Mouse (Mus musculus) heart, adult 2 months (tissue): ENCODE measurements around the gene Rab11a. TPM values are rescaled to one million over a fixed set of nuclear protein-coding genes. Genes with fewer than 3 reads are reported as not detected.
"Not testable (repeated sequence)": the region's sequence is repeated elsewhere in the genome, so short reads cannot be mapped to it uniquely, and the experiment has no call there.

Experiments
- DNase-seq, 2 experiments: peaks; one replicate each; pipeline ENCODE4 v3.0.0; 2021
- H3K27ac ChIP-seq: fragments of 200-600 bp; 2 replicates; pipeline ENCODE4 v1.8.1; 2022
- H3K27me3 ChIP-seq: fragments of 200-500 bp; 2 replicates; pipeline ENCODE4 v1.6.1; 2012; ENCODE audit warnings: mild to moderate bottlenecking, low read length, inconsistent platforms, mixed read lengths; ENCODE audit not compliant: control insufficient read depth, insufficient read depth
- H3K36me3 ChIP-seq: fragments of 200-500 bp; 2 replicates; pipeline ENCODE4 v1.6.1; 2012; ENCODE audit warnings: low read length, inconsistent platforms; ENCODE audit not compliant: control insufficient read depth, insufficient read depth
- H3K4me1 ChIP-seq: fragments of 200-500 bp; 2 replicates; pipeline ENCODE4 v1.6.1; 2011; ENCODE audit warnings: low read length; ENCODE audit not compliant: control insufficient read depth, insufficient read depth
- H3K4me3 ChIP-seq: fragments of 200-600 bp; 2 replicates; pipeline ENCODE4 v1.8.1; 2022
- H3K79me2 ChIP-seq: fragments of 200-500 bp; replicated peaks from 2 replicates; pipeline ENCODE4 v1.6.1; 2012; ENCODE audit warnings: mild to moderate bottlenecking, inconsistent platforms, low read length, moderate library complexity, mixed read lengths; ENCODE audit not compliant: control insufficient read depth, insufficient read depth
- H3K9ac ChIP-seq: fragments of 200-500 bp; 2 replicates; pipeline ENCODE4 v1.6.1; 2012; ENCODE audit warnings: low read depth, mild to moderate bottlenecking, control low read depth, inconsistent platforms, low read length, mixed read lengths
- CTCF ChIP-seq: fragments of 200-600 bp; IDR thresholded peaks from 2 replicates; pipeline ENCODE4 v1.8.1; 2022; ENCODE audit warnings: antibody characterized with exemption, mild to moderate bottlenecking, moderate library complexity
- EP300 ChIP-seq: fragments of 200-500 bp; IDR thresholded peaks from 2 replicates; pipeline ENCODE4 v1.6.1; 2011; ENCODE audit warnings: low read depth, low read length, control low read depth; ENCODE audit not compliant: insufficient read depth
- POLR2A ChIP-seq: fragments of 200-500 bp; IDR thresholded peaks from 2 replicates; pipeline ENCODE4 v1.6.1; 2011; ENCODE audit warnings: mild to moderate bottlenecking, low read depth, low read length, control low read depth; ENCODE audit not compliant: insufficient read depth
- WGBS: fragments of 180-500 bp; shearing (Covaris S2); methylation state at CpG from one replicate; pipeline ENCODE4 v1.1.7; 2018; 5-methylcytosine and 5-hydroxymethylcytosine counted together
- intact Hi-C: fragments of 180-260 bp; cut with DNase I; formaldehyde crosslinking; loops from one replicate; pipeline ENCODE4 v1.15.1; 2025
- polyA plus RNA-seq: library from polyadenylated mRNA; depleted of rRNA; stranded (reverse); fragments of >200 nt; gene quantifications from 2 replicates; pipeline ENCODE4 v1.2.3, GENCODE M21; 2012
- total RNA-seq, 2 experiments: library from RNA; stranded (reverse); gene quantifications; 2 replicates each; pipeline ENCODE4 v1.2.3; 2021

Gene Rab11a
- total and polyA plus RNA-seq, 3 experiments: 79.0 to 162 (median 154) TPM

DNA sequence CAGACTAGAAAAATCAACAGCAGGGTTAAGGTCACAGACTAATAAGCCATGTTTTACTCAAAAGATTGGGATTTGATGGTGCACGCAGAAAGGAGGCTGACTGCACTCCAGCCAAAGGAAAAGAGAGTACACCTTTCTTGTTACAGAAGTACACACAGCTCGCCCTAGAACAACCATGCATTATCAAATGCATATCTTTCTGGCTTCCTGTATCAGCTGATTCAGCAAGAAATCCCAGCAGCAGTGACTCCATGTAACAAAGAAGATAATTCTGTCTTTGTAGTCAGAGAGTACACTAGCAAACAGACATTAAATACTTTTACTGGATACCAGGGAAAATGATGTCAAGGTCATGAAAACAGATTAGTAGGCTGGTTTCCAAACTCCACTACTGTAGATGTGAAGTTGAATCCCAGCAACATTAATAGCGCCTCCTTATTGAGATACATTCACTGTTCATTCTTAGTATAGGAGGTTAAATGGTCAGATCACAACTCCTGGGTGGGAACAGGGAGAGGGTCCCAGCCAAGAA, 6.5 kb downstream of the Rab11a start:
- H3K27ac ChIP-seq: no peak overlapping the region

DNA sequence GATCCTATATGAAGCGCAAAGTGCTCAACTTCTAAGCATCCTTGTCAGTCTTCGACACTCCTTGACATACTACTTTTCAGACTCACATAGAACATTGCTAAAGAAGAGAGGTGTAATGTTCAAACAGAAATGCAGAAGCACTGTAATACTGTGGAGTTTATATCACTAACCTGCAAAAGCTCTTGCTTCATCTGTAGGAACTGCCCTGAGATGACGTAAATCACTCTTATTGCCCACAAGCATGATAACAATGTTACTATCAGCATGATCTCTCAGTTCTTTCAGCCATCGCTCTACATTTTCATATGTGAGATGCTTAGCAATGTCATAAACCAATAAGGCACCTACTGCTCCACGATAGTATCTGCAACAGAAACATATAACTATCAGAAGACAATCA, 11.1 kb downstream of the Rab11a start:
- intact Hi-C loops: no loop called here
- DNase-seq: no peak
- 93% methylated on average over 5 of the region's 5 CpGs for WGBS
- Histone ChIP-seq H3K79me2 (peaks cover 12% of the 10 kb centered on the region), H3K9ac (no peak overlapping the region), H3K27me3 (no peaks in the 10 kb centered on the region), H3K27ac (no peak overlapping the region), H3K4me1 (peaks cover 10% of the 10 kb centered on the region), H3K4me3 (no peak overlapping the region), H3K36me3 (peaks cover 45% of the 10 kb centered on the region)
- TF ChIP-seq CTCF (no peak), EP300 (no peak), POLR2A (no peak)

More for the DNA sequence above, 6.5 kb downstream of the Rab11a start:
- intact Hi-C loops: loop anchor here (10.0 kb wide), 1 partner anchor 464 kb away; the partner anchor contains the start of gene Parp16
- Histone ChIP-seq H3K4me3 (no peak overlapping the region), H3K27me3 (no peaks in the 10 kb centered on the region), H3K4me1 (peaks cover 15% of the 10 kb centered on the region), H3K9ac (no peak overlapping the region), H3K79me2 (peaks cover 14% of the 10 kb centered on the region), H3K36me3 (peaks cover 61% of the 10 kb centered on the region)
- WGBS: 32% methylated on average over 3 of the region's 3 CpGs
- DNase-seq: no peak
- no peak for TF ChIP-seq CTCF
- TF ChIP-seq EP300: no peak
- no peak for TF ChIP-seq POLR2A

DNA sequence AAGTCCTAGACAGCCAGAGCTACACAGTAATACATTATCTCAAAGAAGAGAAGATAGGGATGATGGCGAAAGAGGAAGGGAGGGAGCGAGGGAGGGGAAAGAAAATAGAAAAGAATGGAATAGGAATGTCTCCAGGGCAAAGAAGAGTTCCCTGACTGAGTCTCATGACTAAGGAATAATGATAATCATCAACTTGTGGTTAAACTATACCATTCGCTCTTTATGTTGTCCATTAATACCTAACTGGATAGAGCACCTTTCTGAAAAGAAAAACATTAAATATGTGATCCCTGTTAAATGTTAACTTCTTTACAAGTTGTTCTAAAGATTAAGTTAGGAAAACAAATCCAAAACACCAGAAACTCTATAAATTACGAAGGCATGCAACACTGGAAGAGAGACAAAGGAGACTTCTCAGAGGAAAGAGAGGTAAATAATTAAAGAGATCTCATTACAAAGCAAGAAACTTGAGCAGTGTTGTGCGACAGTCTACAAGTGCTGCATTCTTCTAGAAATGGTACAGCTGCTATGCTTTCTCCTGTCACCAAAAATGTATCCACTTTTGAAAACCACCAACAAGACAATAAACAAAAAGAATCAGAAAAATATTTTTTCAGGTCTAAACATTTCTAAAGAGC, 17.9 kb downstream of the Rab11a start:
- whole genome bisulfite sequencing: 72% methylated on average over 5 of the region's 5 CpGs
- Histone ChIP-seq H3K36me3 (peaks cover 31% of the 10 kb centered on the region), H3K4me3 (no peak overlapping the region), H3K9ac (no peak overlapping the region), H3K79me2 (no peaks in the 10 kb centered on the region), H3K27ac (no peak overlapping the region), H3K4me1 (no peaks in the 10 kb centered on the region; the same call in none of the 2 replicates), H3K27me3 (no peaks in the 10 kb centered on the region)
- no peak for DNase-seq
- intact Hi-C loops: no loop called here
- no peak for TF ChIP-seq POLR2A
- no peak for TF ChIP-seq EP300
- TF ChIP-seq CTCF: no peak

DNA sequence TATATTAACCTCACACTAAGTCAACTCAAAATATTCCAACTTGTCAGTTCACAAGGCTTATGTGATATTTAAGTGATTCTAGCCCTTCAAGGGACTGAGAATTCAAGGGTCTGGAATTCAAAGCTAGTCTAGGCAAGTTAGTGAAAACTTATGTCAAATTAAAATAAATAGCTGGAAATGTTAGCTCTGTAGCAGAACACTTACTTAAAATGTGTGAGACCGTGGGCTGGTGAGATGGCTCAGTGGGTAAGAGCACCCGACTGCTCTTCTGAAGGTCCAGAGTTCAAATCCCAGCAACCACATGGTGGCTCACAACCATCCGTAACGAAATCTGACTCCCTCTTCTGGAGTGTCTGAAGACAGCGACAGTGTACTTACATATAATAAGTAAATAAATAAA, 27.3 kb downstream of the Rab11a start:
- WGBS: 88% methylated on average over 5 of the region's 5 CpGs
- H3K4me1 ChIP-seq, H3K27me3 ChIP-seq, intact Hi-C loops, H3K4me3 ChIP-seq, H3K27ac ChIP-seq, H3K79me2 ChIP-seq, H3K9ac ChIP-seq, DNase-seq: not testable (repeated sequence)
- peaks cover 43% of the 10 kb centered on the region for H3K36me3 ChIP-seq

DNA sequence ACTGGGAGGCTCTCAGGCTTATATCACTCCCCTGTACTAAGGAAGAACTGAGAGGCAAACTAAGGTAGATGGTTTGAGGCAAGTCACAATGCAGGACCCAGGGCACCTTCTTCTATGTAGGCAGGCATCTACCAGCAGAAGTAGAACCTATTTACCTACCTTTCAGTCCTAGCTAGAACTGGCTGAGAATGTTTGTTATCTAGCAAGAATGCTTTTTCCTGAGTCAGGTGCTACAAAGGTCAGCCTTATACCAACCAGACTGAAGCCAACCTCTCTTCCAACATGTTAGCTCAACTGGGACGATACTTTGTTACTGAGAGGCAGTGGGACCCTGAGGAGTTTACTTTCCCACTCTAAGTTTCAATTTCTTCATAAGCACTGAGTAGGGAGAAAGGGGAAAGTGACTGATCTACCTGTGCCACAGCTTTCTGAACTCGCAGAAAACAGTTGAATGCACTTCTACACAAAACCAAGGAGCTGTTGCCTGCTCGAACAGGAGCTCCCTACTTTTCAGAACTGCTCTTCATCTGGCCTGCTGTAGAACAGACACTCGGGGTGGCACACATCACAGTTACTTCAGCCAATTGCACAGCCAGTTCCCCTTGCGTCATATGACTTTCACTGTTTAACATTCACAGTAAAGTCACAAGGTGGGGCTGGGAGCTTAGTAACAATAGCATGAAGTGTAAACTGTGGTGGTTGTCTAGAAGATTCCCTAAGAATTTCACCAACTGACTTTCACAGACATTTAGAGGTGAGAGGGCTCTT, 33.3 kb downstream of the Rab11a start:
- intact Hi-C loops: no loop called here
- TF ChIP-seq POLR2A: no peak
- TF ChIP-seq CTCF: no peak
- TF ChIP-seq EP300: no peak
- Histone ChIP-seq H3K4me3 (no peak overlapping the region), H3K4me1 (peaks cover 12% of the 10 kb centered on the region), H3K9ac (no peak overlapping the region), H3K27me3 (no peaks in the 10 kb centered on the region), H3K36me3 (peaks cover 55% of the 10 kb centered on the region), H3K79me2 (no peaks in the 10 kb centered on the region), H3K27ac (no peak overlapping the region)
- WGBS: 83% methylated on average over 5 of the region's 5 CpGs
- DNase-seq: no peak

DNA sequence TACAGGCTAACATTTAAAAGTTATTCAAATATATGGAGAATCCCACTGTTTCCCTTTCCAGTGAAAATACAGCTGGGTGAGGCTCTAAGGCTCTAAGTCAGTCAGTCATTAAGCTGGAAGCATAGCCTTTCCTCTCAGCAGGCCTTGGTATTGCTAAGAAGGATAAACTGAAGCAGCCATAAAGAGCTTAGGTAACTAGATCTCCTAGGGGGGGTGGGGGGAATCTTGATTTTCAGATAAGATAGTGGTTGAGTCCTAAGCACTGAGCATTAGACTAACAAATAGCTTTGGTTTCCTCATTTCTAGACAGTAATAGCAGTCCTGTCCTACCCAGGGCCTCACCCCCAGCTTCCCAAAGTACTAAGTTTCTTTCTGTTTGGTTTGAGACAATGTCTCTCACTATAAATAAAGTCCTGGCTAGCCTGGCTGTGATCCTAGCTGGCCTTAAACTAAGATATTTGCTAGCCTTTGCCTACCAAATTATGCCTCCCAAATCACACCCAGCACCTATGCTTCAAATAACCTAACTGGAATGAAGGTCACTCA, 34.1 kb downstream of the Rab11a start:
- Histone ChIP-seq H3K79me2 (no peaks in the 10 kb centered on the region), H3K36me3 (peaks cover 54% of the 10 kb centered on the region), H3K27ac (no peak overlapping the region), H3K4me3 (no peak overlapping the region), H3K4me1 (peaks cover 12% of the 10 kb centered on the region), H3K9ac (no peak overlapping the region), H3K27me3 (no peaks in the 10 kb centered on the region)
- TF ChIP-seq CTCF: no peak
- no peak for TF ChIP-seq POLR2A
- no peak for TF ChIP-seq EP300
- DNase-seq: no peak
- intact Hi-C loops: no loop called here
